ENCODE assay signal across 19 mouse cellular contexts in the genomic region with DNA sequence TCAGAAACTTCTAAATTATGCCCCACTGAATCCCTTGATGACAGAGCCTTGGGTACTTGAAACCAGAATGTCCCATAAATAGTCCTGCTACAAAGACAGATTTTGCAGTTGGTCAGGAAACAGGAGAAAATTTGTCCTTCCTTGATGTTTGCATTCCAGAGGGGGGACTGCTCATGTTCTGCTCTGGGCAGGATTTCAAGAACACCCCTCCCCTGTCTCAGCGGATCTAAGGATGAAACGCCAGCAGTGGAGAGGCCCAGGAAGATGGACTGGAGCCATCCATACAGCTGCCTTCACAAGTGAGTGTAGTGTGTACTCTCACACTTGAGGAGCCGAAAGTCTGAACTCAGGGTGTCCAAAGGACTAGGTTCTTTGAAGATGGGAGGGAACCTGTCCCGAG. TPM values are rescaled to one million over a fixed set of nuclear protein-coding genes. Genes with fewer than 3 reads are reported as not detected.
A peak's percentile ranks its signal among the peaks of the same experiment; 100 is the strongest.
DNase-seq lines count a peak whose midpoint lies in the region; ATAC-seq and TF ChIP-seq lines count a peak whose summit lies in the region.
"Had no signal": no experiment of that assay in that cellular context is flagged by ENCODE, and none has a peak within 500 bp of the region (broad histone marks: within the 10 kb centered on the region; RNA-seq: fewer than 3 reads in every experiment).

No protein-coding gene starts in this region.

- H3K79me2 ChIP-seq in macrophage (ENCODE audit: inconsistent target) = no peaks in the 10 kb centered on the region

- 0 out of 2 replicates have a peak, but pooled peaks have one; percentile 50 for ATAC-seq in intestine, embryonic 16.5 days
- ATAC-seq in intestine, postnatal 0 days = no peak
- peak; percentile 35; the same call in 1 of the 2 replicates for ATAC-seq in lung, embryonic 14.5 days (ENCODE audit: insufficient read depth)
- no peak for ATAC-seq in midbrain, embryonic 11.5 days (ENCODE audit: low FRiP score)
- no peak for ATAC-seq in midbrain, postnatal 0 days (ENCODE audit: low FRiP score)
- ATAC-seq: forebrain, embryonic 16.5 days had no signal

- H3K36me3 ChIP-seq in intestine, embryonic 16.5 days (ENCODE audit: control insufficient read depth, insufficient read depth, low read length) = no peaks in the 10 kb centered on the region
- H3K36me3 ChIP-seq in intestine, postnatal 0 days (ENCODE audit: control insufficient read depth, insufficient read depth) = no peaks in the 10 kb centered on the region
- H3K36me3 ChIP-seq in lung, embryonic 14.5 days (ENCODE audit: insufficient read depth) = no peaks in the 10 kb centered on the region
- no peaks in the 10 kb centered on the region for H3K36me3 ChIP-seq in midbrain, embryonic 11.5 days (ENCODE audit: control insufficient read depth, insufficient read depth, low read length)
- H3K36me3 ChIP-seq in midbrain, postnatal 0 days (ENCODE audit: insufficient read depth, low read length) = no peaks in the 10 kb centered on the region
- H3K36me3 ChIP-seq in macrophage (ENCODE audit: inconsistent target) = no peaks in the 10 kb centered on the region
- H3K36me3 ChIP-seq: forebrain, embryonic 12.5 days; heart, embryonic 10.5 days; hindbrain, embryonic 12.5 days had no signal

- no peak overlapping the region for H3K27ac ChIP-seq in intestine, embryonic 16.5 days (ENCODE audit: low read length)
- no peak overlapping the region for H3K27ac ChIP-seq in intestine, postnatal 0 days (ENCODE audit: low read depth, low read length)
- H3K27ac ChIP-seq in lung, embryonic 14.5 days (ENCODE audit: low read depth) = no peak overlapping the region
- H3K27ac ChIP-seq in midbrain, embryonic 11.5 days (ENCODE audit: low read depth, low read length) = no peak overlapping the region
- no peak overlapping the region for H3K27ac ChIP-seq in midbrain, postnatal 0 days (ENCODE audit: low read depth, low read length)
- peak overlapping the region; percentile 39 for H3K27ac ChIP-seq in macrophage
- H3K27ac ChIP-seq: forebrain, embryonic 12.5 days; heart, embryonic 10.5 days; hindbrain, embryonic 12.5 days had no signal

- no peaks in the 10 kb centered on the region for H3K4me1 ChIP-seq in intestine, embryonic 16.5 days (ENCODE audit: control insufficient read depth, insufficient read depth, low read length)
- H3K4me1 ChIP-seq in intestine, postnatal 0 days (replicated peaks; ENCODE audit: control insufficient read depth, insufficient read depth, low read length) = no peaks in the 10 kb centered on the region
- no peaks in the 10 kb centered on the region for H3K4me1 ChIP-seq in lung, embryonic 14.5 days (ENCODE audit: insufficient read depth)
- H3K4me1 ChIP-seq in midbrain, embryonic 11.5 days (ENCODE audit: control insufficient read depth, insufficient read depth, low read length) = 0 out of 2 replicates have a peak, but pooled peaks cover 2% of the 10 kb centered on the region
- H3K4me1 ChIP-seq in midbrain, postnatal 0 days (ENCODE audit: insufficient read depth, low read length) = no peaks in the 10 kb centered on the region
- H3K4me1 ChIP-seq: heart, embryonic 10.5 days had no signal

- H3K4me3 ChIP-seq in intestine, embryonic 16.5 days (ENCODE audit: low read length) = no peak overlapping the region
- H3K4me3 ChIP-seq in intestine, postnatal 0 days (ENCODE audit: low read depth, low read length) = no peak overlapping the region
- H3K4me3 ChIP-seq in lung, embryonic 14.5 days (ENCODE audit: low read depth, low read length) = no peak overlapping the region
- H3K4me3 ChIP-seq in midbrain, embryonic 11.5 days (ENCODE audit: low read depth, low read length) = no peak overlapping the region
- no peak overlapping the region for H3K4me3 ChIP-seq in midbrain, postnatal 0 days (ENCODE audit: low read depth, low read length)
- no peak overlapping the region for H3K4me3 ChIP-seq in macrophage (ENCODE audit: inconsistent target)
- H3K4me3 ChIP-seq: forebrain, embryonic 12.5 days; heart, embryonic 10.5 days; hindbrain, embryonic 12.5 days had no signal

- no peak overlapping the region for H3K4me2 ChIP-seq in intestine, embryonic 16.5 days (ENCODE audit: low read depth, low read length)
- H3K4me2 ChIP-seq in intestine, postnatal 0 days (replicated peaks; ENCODE audit: low read depth) = no peak overlapping the region
- no peak overlapping the region for H3K4me2 ChIP-seq in lung, embryonic 14.5 days
- H3K4me2 ChIP-seq in midbrain, embryonic 11.5 days = no peak overlapping the region
- no peak overlapping the region for H3K4me2 ChIP-seq in midbrain, postnatal 0 days (ENCODE audit: low read depth, low read length, poor library complexity, severe bottlenecking)
- H3K4me2 ChIP-seq: forebrain, embryonic 12.5 days; hindbrain, embryonic 12.5 days had no signal

- H3K27me3 ChIP-seq in intestine, embryonic 16.5 days (replicated peaks; ENCODE audit: control insufficient read depth, insufficient read depth, low read length) = no peaks in the 10 kb centered on the region
- H3K27me3 ChIP-seq in intestine, postnatal 0 days (replicated peaks; ENCODE audit: control insufficient read depth, insufficient read depth, low read length) = no peaks in the 10 kb centered on the region
- H3K27me3 ChIP-seq in lung, embryonic 14.5 days (ENCODE audit: insufficient read depth, low read length) = no peaks in the 10 kb centered on the region
- H3K27me3 ChIP-seq in midbrain, embryonic 11.5 days (ENCODE audit: control insufficient read depth, insufficient read depth, low read length) = no peaks in the 10 kb centered on the region
- no peaks in the 10 kb centered on the region for H3K27me3 ChIP-seq in midbrain, postnatal 0 days (ENCODE audit: insufficient read depth, low read length)
- H3K27me3 ChIP-seq: forebrain, embryonic 12.5 days; hindbrain, embryonic 12.5 days had no signal

- H3K9ac ChIP-seq in intestine, embryonic 16.5 days (ENCODE audit: low read depth, low read length) = no peak overlapping the region
- H3K9ac ChIP-seq in intestine, postnatal 0 days (ENCODE audit: low read depth, low read length) = no peak overlapping the region
- H3K9ac ChIP-seq in lung, embryonic 14.5 days = no peak overlapping the region
- H3K9ac ChIP-seq in midbrain, embryonic 11.5 days (ENCODE audit: low read length) = no peak overlapping the region
- no peak overlapping the region for H3K9ac ChIP-seq in midbrain, postnatal 0 days (replicated peaks; ENCODE audit: low read length, poor library complexity, severe bottlenecking)
- H3K9ac ChIP-seq: forebrain, embryonic 12.5 days; hindbrain, embryonic 12.5 days had no signal

- WGBS in intestine, embryonic 16.5 days = 48% methylated on average over 4 of the region's 4 CpGs
- WGBS in intestine, postnatal 0 days = 65% methylated on average over 4 of the region's 4 CpGs
- 29% methylated on average over 4 of the region's 4 CpGs for WGBS in lung, embryonic 14.5 days
- 77% methylated on average over 4 of the region's 4 CpGs for WGBS in midbrain, embryonic 11.5 days
- WGBS in midbrain, postnatal 0 days = 82% methylated on average over 4 of the region's 4 CpGs
- WGBS in macrophage (ENCODE audit: missing documents) = 94% methylated on average over 4 of the region's 4 CpGs

- no peaks in the 10 kb centered on the region for H3K9me3 ChIP-seq in intestine, embryonic 16.5 days (ENCODE audit: control insufficient read depth, low read length)
- no peaks in the 10 kb centered on the region for H3K9me3 ChIP-seq in intestine, postnatal 0 days (ENCODE audit: control insufficient read depth)
- no peaks in the 10 kb centered on the region for H3K9me3 ChIP-seq in lung, embryonic 14.5 days (ENCODE audit: low read depth, low read length)
- H3K9me3 ChIP-seq in midbrain, embryonic 11.5 days (ENCODE audit: control insufficient read depth, low read length) = no peaks in the 10 kb centered on the region
- H3K9me3 ChIP-seq in midbrain, postnatal 0 days (ENCODE audit: low read length) = no peaks in the 10 kb centered on the region
- H3K9me3 ChIP-seq: forebrain, embryonic 12.5 days; heart, embryonic 10.5 days; hindbrain, embryonic 12.5 days had no signal

- no peak for TF ChIP-seq CTCF in intestine, postnatal 0 days (IDR thresholded peaks at IDR 0.05; ENCODE audit: low read depth)
- TF ChIP-seq CTCF in lung, embryonic 14.5 days (IDR thresholded peaks at IDR 0.05; ENCODE audit: low read depth) = no peak
- TF ChIP-seq CTCF in midbrain, postnatal 0 days (IDR thresholded peaks at IDR 0.05) = no peak

- peak; percentile 43 for DNase-seq in lung, embryonic 14.5 days
- no peak for DNase-seq in lung, adult 18-20 months
- DNase-seq in midbrain, embryonic 11.5 days (ENCODE audit: low spot score, missing footprints) = peak; percentile 28
- DNase-seq in midbrain, postnatal 0 days (ENCODE audit: low spot score) = no peak
- no peak for DNase-seq in thymus, postnatal 36 days
- DNase-seq: adrenal gland, adult 2 months; adrenal gland, postnatal 25 days; cerebellum, adult 18-20 months; cerebellum, adult 9-11 months; cerebellum, postnatal 36 days; gastrocnemius, postnatal 10 days; heart, postnatal 4 days had no signal

RNA-seq across cellular contexts. Expression of gene Plek2, which starts 14.7 kb away (rescaled TPM):
- 30.4 and 31.7 TPM in 2 replicates for polyA plus RNA-seq in intestine, embryonic 16.5 days (2015; fragmentation: Nextera tagmentation; extraction: Ambion mirVana)
- 21.5 and 23.5 TPM in 2 replicates for polyA plus RNA-seq in intestine, postnatal 0 days (2015; fragmentation: Nextera tagmentation; extraction: Ambion mirVana)
- polyA plus RNA-seq in lung, embryonic 14.5 days (2014; fragmentation: Nextera tagmentation; extraction: Ambion mirVana) = 5.9 and 6.4 TPM in 2 replicates
- polyA plus RNA-seq in midbrain, embryonic 11.5 days (2014; fragmentation: Nextera tagmentation; extraction: Ambion mirVana) = 2.9 and 3.9 TPM in 2 replicates
- total RNA-seq in midbrain, postnatal 0 days (2014; rRNA removed) = 2.0 and 3.8 TPM in 2 replicates
- 3.2 and 4.0 TPM in 2 replicates for polyA plus RNA-seq in midbrain, postnatal 0 days (2015; fragmentation: Nextera tagmentation; extraction: Ambion mirVana)
- total RNA-seq in macrophage (2018; cell fraction: chromatin; rRNA removed) = under 1 TPM in 1 of 26 experiments, not detected in 25; 0.56 TPM
- total RNA-seq in macrophage (2018; cell fraction: cytosol; rRNA removed) = under 1 TPM in 2 of 26 experiments, not detected in 24; 0.09 to 0.19 TPM
- not detected for total RNA-seq in macrophage (2018; cell fraction: nucleus; rRNA removed)
- not detected in 3 replicates for polyA plus RNA-seq in macrophage (2018)
- total RNA-seq: adrenal gland, postnatal 25 days had no signal
- polyA plus RNA-seq: adrenal gland, adult 2 months had no signal

RNA-seq across cellular contexts. Expression of gene Eif2s1, which starts 59.8 kb away (rescaled TPM):
- 204 and 205 TPM in 2 replicates for polyA plus RNA-seq in intestine, embryonic 16.5 days (2015; fragmentation: Nextera tagmentation; extraction: Ambion mirVana)
- polyA plus RNA-seq in intestine, postnatal 0 days (2015; fragmentation: Nextera tagmentation; extraction: Ambion mirVana) = 71.2 and 77.6 TPM in 2 replicates
- 231 and 243 TPM in 2 replicates for polyA plus RNA-seq in lung, embryonic 14.5 days (2014; fragmentation: Nextera tagmentation; extraction: Ambion mirVana)
- polyA plus RNA-seq in midbrain, embryonic 11.5 days (2014; fragmentation: Nextera tagmentation; extraction: Ambion mirVana) = 249 and 250 TPM in 2 replicates
- total RNA-seq in midbrain, postnatal 0 days (2014; rRNA removed) = 35.1 and 47.0 TPM in 2 replicates
- polyA plus RNA-seq in midbrain, postnatal 0 days (2015; fragmentation: Nextera tagmentation; extraction: Ambion mirVana) = 80.5 and 86.3 TPM in 2 replicates
- 10 to 100 TPM; 14.3 to 61.4 (median 44.4) TPM for total RNA-seq in macrophage (2018; cell fraction: chromatin; rRNA removed)
- total RNA-seq in macrophage (2018; cell fraction: cytosol; rRNA removed) = 10 to 100 TPM; 41.9 to 86.7 (median 50.9) TPM
- 10 to 100 TPM; 19.0 to 69.1 (median 41.2) TPM for total RNA-seq in macrophage (2018; cell fraction: nucleus; rRNA removed)
- 56.0 to 93.1 TPM (median 62.6 TPM) in 3 replicates for polyA plus RNA-seq in macrophage (2018)

RNA-seq across cellular contexts. Expression of gene Atp6v1d, which starts 60.0 kb away (rescaled TPM):
- polyA plus RNA-seq in intestine, embryonic 16.5 days (2015; fragmentation: Nextera tagmentation; extraction: Ambion mirVana) = 66.5 and 72.3 TPM in 2 replicates
- polyA plus RNA-seq in intestine, postnatal 0 days (2015; fragmentation: Nextera tagmentation; extraction: Ambion mirVana) = 124 and 138 TPM in 2 replicates
- polyA plus RNA-seq in lung, embryonic 14.5 days (2014; fragmentation: Nextera tagmentation; extraction: Ambion mirVana) = 55.6 and 56.9 TPM in 2 replicates
- 106 and 122 TPM in 2 replicates for polyA plus RNA-seq in midbrain, embryonic 11.5 days (2014; fragmentation: Nextera tagmentation; extraction: Ambion mirVana)
- total RNA-seq in midbrain, postnatal 0 days (2014; rRNA removed) = 48.1 and 86.9 TPM in 2 replicates
- polyA plus RNA-seq in midbrain, postnatal 0 days (2015; fragmentation: Nextera tagmentation; extraction: Ambion mirVana) = 197 TPM in 2 replicates
- 100 to 1,000 TPM in 20 of 26 experiments, 10 to 100 TPM in 6; 51.4 to 179 (median 124) TPM for total RNA-seq in macrophage (2018; cell fraction: chromatin; rRNA removed)
- total RNA-seq in macrophage (2018; cell fraction: cytosol; rRNA removed) = 100 to 1,000 TPM; 105 to 170 (median 150) TPM
- total RNA-seq in macrophage (2018; cell fraction: nucleus; rRNA removed) = 100 to 1,000 TPM in 23 of 26 experiments, 10 to 100 TPM in 3; 82.2 to 189 (median 123) TPM
- polyA plus RNA-seq in macrophage (2018) = 98.6 to 157 TPM (median 145 TPM) in 3 replicates

Comparison
In these comparisons a context has a peak if more than half of its experiments do, and no peak if none do; other contexts are left out.
1. ATAC-seq: peak in intestine, embryonic 16.5 days (single experiment) and lung, embryonic 14.5 days (single experiment); none in intestine, postnatal 0 days (single experiment), midbrain, embryonic 11.5 days (single experiment) and midbrain, postnatal 0 days (single experiment).
2. DNase-seq: peak in lung, embryonic 14.5 days (single experiment) and midbrain, embryonic 11.5 days (single experiment); none in lung, adult 18-20 months (0 of 2), midbrain, postnatal 0 days (single experiment) and thymus, postnatal 36 days (0 of 2).